Mouse (Mus musculus) layer of hippocampus, adult 18-20 months (tissue): ENCODE measurements around the gene Ier5. TPM values are rescaled to one million over a fixed set of nuclear protein-coding genes. Genes with fewer than 3 reads are reported as not detected.

Source experiments
- DNase-seq, 2 experiments: peaks; one replicate each; pipeline ENCODE4 v3.0.0; 2022; ENCODE audit warnings: low spot score in 2 of 2
- total RNA-seq, 2 experiments: library from RNA; stranded (reverse); gene quantifications; 2 replicates each; pipeline ENCODE4 v1.2.3; 2021

Gene Ier5
- total RNA-seq, 2 experiments from 2014 or later: 32.3 to 36.2 TPM

- peak in 1 of 2 experiments; percentile 49 for DNase-seq
These were observed 17.1 kb downstream of the Ier5 start for GRCm38 (mm10) chr1:155082158-155082964.

- no peak for DNase-seq
These were observed 21.8 kb downstream of the Ier5 start for GRCm38 (mm10) chr1:155077675-155078074.

- DNase-seq: no peak
These were observed 23.6 kb downstream of the Ier5 start for GRCm38 (mm10) chr1:155075856-155076255.

GRCm38 (mm10) chr1:155074856-155075255 is 24.6 kb downstream of the Ier5 start:
- no peak for DNase-seq

GRCm38 (mm10) chr1:155073905-155074304 is 25.5 kb downstream of the Ier5 start:
- DNase-seq: no peak

- no peak for DNase-seq
These were observed 26.3 kb downstream of the Ier5 start for GRCm38 (mm10) chr1:155073133-155073532.

- DNase-seq: no peak
These were observed 28.1 kb downstream of the Ier5 start for GRCm38 (mm10) chr1:155071287-155071876.

- DNase-seq: no peak
These were observed 28.7 kb downstream of the Ier5 start for GRCm38 (mm10) chr1:155070561-155071286.

- no peak for DNase-seq
These were observed 29.7 kb downstream of the Ier5 start for GRCm38 (mm10) chr1:155069696-155070095.

- no peak for DNase-seq
These were observed 33.2 kb downstream of the Ier5 start for GRCm38 (mm10) chr1:155066196-155066595.

GRCm38 (mm10) chr1:155065068-155065701 is 34.3 kb downstream of the Ier5 start:
- no peak for DNase-seq

- DNase-seq: no peak
These were observed 34.8 kb downstream of the Ier5 start for GRCm38 (mm10) chr1:155064649-155065048.

- DNase-seq: no peak
These were observed 35.3 kb downstream of the Ier5 start for GRCm38 (mm10) chr1:155064111-155064510.

GRCm38 (mm10) chr1:155062963-155063362 is 36.5 kb downstream of the Ier5 start:
- DNase-seq: peak in 1 of 2 experiments; percentile 36

- DNase-seq: no peak
These were observed 37.4 kb downstream of the Ier5 start for GRCm38 (mm10) chr1:155062057-155062456.

GRCm38 (mm10) chr1:155060832-155061801 is 38.3 kb downstream of the Ier5 start:
- no peak for DNase-seq

GRCm38 (mm10) chr1:155060261-155060660 is 39.2 kb downstream of the Ier5 start:
- DNase-seq: no peak

GRCm38 (mm10) chr1:155059505-155059904 is 39.9 kb downstream of the Ier5 start:
- peak in 1 of 2 experiments; percentile 44 for DNase-seq

GRCm38 (mm10) chr1:155058099-155059012 is 41.1 kb downstream of the Ier5 start:
- DNase-seq: no peak
